Mouse (Mus musculus) cortical plate, adult 2 months (tissue): ENCODE measurements around the gene Nfam1.

Experiments used
- CTCF ChIP-seq: fragments of 200-500 bp; IDR thresholded peaks from 2 replicates; pipeline ENCODE4 v1.5.1; 2011; ENCODE audit warnings: mild to moderate bottlenecking, control low read depth, low read length; ENCODE audit not compliant: insufficient read depth; ENCODE audit errors: extremely low read depth
- POLR2A ChIP-seq: fragments of 200-500 bp; IDR thresholded peaks from 2 replicates; pipeline ENCODE4 v1.6.1; 2011; ENCODE audit warnings: mild to moderate bottlenecking, low read length, control low read depth; ENCODE audit not compliant: insufficient read depth; ENCODE audit errors: extremely low read depth

GRCm38 (mm10) chr15:83026129-83026528 is 7.0 kb downstream of the Nfam1 start:
- TF ChIP-seq CTCF, result no peak
- TF ChIP-seq POLR2A, result no peak
